Mouse (Mus musculus) MEL (cell line): ENCODE data around the gene Cacybp. TPM values are rescaled to one million over a fixed set of nuclear protein-coding genes. Genes with fewer than 3 reads are reported as not detected.

Experiments
- DNase-seq: peaks from one replicate; pipeline ENCODE4 v3.0.0; 2011; ENCODE audit warnings: low read depth, low spot score
- H3K27ac ChIP-seq: 2 replicates; pipeline ENCODE4 v1.5.1; 2012; ENCODE audit warnings: low read depth, mild to moderate bottlenecking, control low read depth, low read length, moderate library complexity; ENCODE audit not compliant: control insufficient read depth
- H3K27me3 ChIP-seq, 2 experiments: fragments of 150-350 bp in 1 of 2; sonication (generic) in 1 of 2; 2 replicates each; pipeline ENCODE4 v1.6.1; 2012; ENCODE audit warnings: low read length in 2 of 2, mild to moderate bottlenecking in 2 of 2, improper control_type of control experiment in 1 of 2, moderate library complexity in 1 of 2; ENCODE audit not compliant: insufficient read depth in 2 of 2, control insufficient read depth in 1 of 2
- H3K36me3 ChIP-seq, 2 experiments: 2 replicates each; pipeline ENCODE4 v1.6.1; 2012 to 2014; ENCODE audit warnings: low read length in 2 of 2, improper control_type of control experiment in 1 of 2, inconsistent platforms in 1 of 2, mild to moderate bottlenecking in 1 of 2; ENCODE audit not compliant: insufficient read depth in 2 of 2, control insufficient read depth in 1 of 2
- H3K4me1 ChIP-seq, 2 experiments: fragments of 150-350 bp in 1 of 2; sonication (generic) in 1 of 2; 2 replicates each; pipeline ENCODE4 v1.6.1; 2012; ENCODE audit warnings: low read length in 2 of 2, improper control_type of control experiment in 1 of 2, mild to moderate bottlenecking in 1 of 2; ENCODE audit not compliant: insufficient read depth in 2 of 2, control insufficient read depth in 1 of 2
- H3K4me3 ChIP-seq, 2 experiments: fragments of 150-350 bp in 1 of 2; sonication (generic) in 1 of 2; 2 replicates each; pipeline ENCODE4 v1.5.1; 2012; ENCODE audit warnings: low read depth in 2 of 2, low read length in 2 of 2, mild to moderate bottlenecking in 2 of 2, moderate library complexity in 2 of 2, control low read depth in 1 of 2, improper control_type of control experiment in 1 of 2; ENCODE audit not compliant: control insufficient read depth in 1 of 2, insufficient read depth in 1 of 2
- H3K79me2 ChIP-seq: 2 replicates; pipeline ENCODE4 v1.6.1; 2012; ENCODE audit warnings: mild to moderate bottlenecking, low read length, moderate library complexity; ENCODE audit not compliant: control insufficient read depth, poor library complexity, insufficient read depth
- H3K9ac ChIP-seq: 2 replicates; pipeline ENCODE4 v1.6.1; 2012; ENCODE audit warnings: low read depth, mild to moderate bottlenecking, control low read depth, low read length, moderate library complexity; ENCODE audit not compliant: control insufficient read depth, poor library complexity, severe bottlenecking
- H3K9me3 ChIP-seq: fragments of 150-350 bp; sonication (generic); replicated peaks from 2 replicates; pipeline ENCODE4 v1.6.1; 2012; ENCODE audit warnings: mild to moderate bottlenecking, low read length, improper control_type of control experiment, moderate library complexity; ENCODE audit not compliant: insufficient read depth
- CHD1 ChIP-seq: IDR thresholded peaks from 2 replicates; pipeline ENCODE4 v1.6.1; 2012; ENCODE audit warnings: low read depth, mild to moderate bottlenecking, inconsistent platforms, low read length, improper control_type of control experiment
- CHD2 ChIP-seq: IDR thresholded peaks from 2 replicates; pipeline ENCODE4 v1.6.1; 2011; ENCODE audit warnings: low read length, improper control_type of control experiment
- CTCF ChIP-seq, 3 experiments: IDR thresholded peaks in 2 of 3; conservative IDR thresholded peaks in 1 of 3; 2 replicates each; pipeline ENCODE4 v1.5.1; 2011 to 2012; ENCODE audit warnings: low read length in 3 of 3, low read depth in 2 of 3, mild to moderate bottlenecking in 2 of 3, improper control_type of control experiment in 1 of 3, inconsistent platforms in 1 of 3, mixed read lengths in 1 of 3, moderate library complexity in 1 of 3; ENCODE audit not compliant: control insufficient read depth in 1 of 3, insufficient read depth in 1 of 3, poor library complexity in 1 of 3, severe bottlenecking in 1 of 3
- E2F4 ChIP-seq: IDR thresholded peaks from 2 replicates; pipeline ENCODE4 v1.6.1; 2011; ENCODE audit warnings: low read depth, low read length, improper control_type of control experiment, borderline replicate concordance
- ELF1 ChIP-seq: IDR thresholded peaks from 2 replicates; pipeline ENCODE4 v1.6.1; 2014; ENCODE audit warnings: low read depth, mild to moderate bottlenecking, inconsistent platforms, low read length, improper control_type of control experiment, moderate library complexity
- EP300 ChIP-seq, 2 experiments: IDR thresholded peaks; 2 replicates each; pipeline ENCODE4 v1.6.1; 2011; ENCODE audit warnings: improper control_type of control experiment in 2 of 2, low read length in 2 of 2, low read depth in 1 of 2, mild to moderate bottlenecking in 1 of 2
- HCFC1 ChIP-seq: IDR thresholded peaks from 2 replicates; pipeline ENCODE4 v1.6.1; 2012; ENCODE audit warnings: low read depth, mild to moderate bottlenecking, inconsistent platforms, low read length, improper control_type of control experiment, moderate library complexity
- JUND ChIP-seq: IDR thresholded peaks from 2 replicates; pipeline ENCODE4 v1.6.1; 2011; ENCODE audit warnings: low read depth, mild to moderate bottlenecking, improper control_type of control experiment, low read length
- KAT2A ChIP-seq: conservative IDR thresholded peaks from 2 replicates; pipeline ENCODE4 v1.6.1; 2012; ENCODE audit warnings: low read depth, low read length, improper control_type of control experiment, inconsistent platforms
- MAX ChIP-seq: IDR thresholded peaks from 2 replicates; pipeline ENCODE4 v1.6.1; 2011; ENCODE audit warnings: low read length, improper control_type of control experiment
- MAZ ChIP-seq: IDR thresholded peaks from 2 replicates; pipeline ENCODE4 v1.6.1; 2012; ENCODE audit warnings: low read depth, mild to moderate bottlenecking, inconsistent platforms, low read length, improper control_type of control experiment
- MYB ChIP-seq: IDR thresholded peaks from 2 replicates; pipeline ENCODE4 v1.6.1; 2011; ENCODE audit warnings: mild to moderate bottlenecking, low read depth, low read length, improper control_type of control experiment
- NELFE ChIP-seq: IDR thresholded peaks from 2 replicates; pipeline ENCODE4 v1.6.1; 2011; ENCODE audit warnings: low read depth, low read length, improper control_type of control experiment
- NRF1 ChIP-seq: IDR thresholded peaks from 2 replicates; pipeline ENCODE4 v1.6.1; 2014; ENCODE audit warnings: low read depth, mild to moderate bottlenecking, inconsistent platforms, low read length, improper control_type of control experiment, moderate library complexity; ENCODE audit not compliant: poor library complexity, insufficient read depth, severe bottlenecking
- POLR2A ChIP-seq, 2 experiments: IDR thresholded peaks; 2 replicates each; pipeline ENCODE4 v1.6.1; 2011 to 2012; ENCODE audit warnings: low read length in 2 of 2, mild to moderate bottlenecking in 2 of 2, control low read depth in 1 of 2, improper control_type of control experiment in 1 of 2, low read depth in 1 of 2, moderate library complexity in 1 of 2; ENCODE audit not compliant: control insufficient read depth in 1 of 2, insufficient read depth in 1 of 2, poor library complexity in 1 of 2
- POLR2AphosphoS2 ChIP-seq: IDR thresholded peaks from 2 replicates; pipeline ENCODE4 v1.6.1; 2011; ENCODE audit warnings: low read length, improper control_type of control experiment
- POLR2AphosphoS5 ChIP-seq: IDR thresholded peaks from 2 replicates; pipeline ENCODE4 v1.6.1; 2012; ENCODE audit warnings: low read depth, borderline replicate concordance, mild to moderate bottlenecking, inconsistent platforms, low read length, moderate library complexity, mixed read lengths
- RCOR1 ChIP-seq: IDR thresholded peaks from 2 replicates; pipeline ENCODE4 v1.6.1; 2012; ENCODE audit warnings: low read depth, mild to moderate bottlenecking, inconsistent platforms, low read length, improper control_type of control experiment
- SMC3 ChIP-seq: IDR thresholded peaks from 2 replicates; pipeline ENCODE4 v1.6.1; 2011; ENCODE audit warnings: low read depth, low read length, improper control_type of control experiment
- TCF12 ChIP-seq: IDR thresholded peaks from 2 replicates; pipeline ENCODE4 v1.6.1; 2014; ENCODE audit warnings: low read depth, mild to moderate bottlenecking, inconsistent platforms, low read length, improper control_type of control experiment, moderate library complexity
- UBTF ChIP-seq: IDR thresholded peaks from 2 replicates; pipeline ENCODE4 v1.6.1; 2012; ENCODE audit warnings: low read depth, mild to moderate bottlenecking, inconsistent platforms, low read length, improper control_type of control experiment, moderate library complexity, borderline replicate concordance; ENCODE audit not compliant: insufficient read depth
- ZC3H11A ChIP-seq: IDR thresholded peaks from 2 replicates; pipeline ENCODE4 v1.6.1; 2012; ENCODE audit warnings: low read depth, mild to moderate bottlenecking, inconsistent platforms, low read length, improper control_type of control experiment
- ZKSCAN1 ChIP-seq: IDR thresholded peaks from 2 replicates; pipeline ENCODE4 v1.6.1; 2012; ENCODE audit warnings: low read depth, mild to moderate bottlenecking, inconsistent platforms, low read length, improper control_type of control experiment, moderate library complexity
- polyA plus RNA-seq, 2 experiments: library from polyadenylated mRNA; stranded (reverse) in 1 of 2; unstranded in 1 of 2; fragments of >175 nt in 1 of 2; fragments of >200 nt in 1 of 2; gene quantifications; 2 replicates each; pipeline versions ENCODE4 v1.2.1 to v1.2.4; 2012; ENCODE audit warnings: low replicate concordance in 2 of 2, low read depth in 1 of 2; ENCODE audit not compliant: insufficient read length in 2 of 2, insufficient read depth in 1 of 2, missing spikeins in 1 of 2
- total RNA-seq: library from RNA; depleted of rRNA; stranded (reverse); fragments of 300-350 nt; gene quantifications from 2 replicates; pipeline ENCODE4 v1.2.3, GENCODE M21; 2012

Cacybp gene
- total and polyA plus RNA-seq, 3 experiments, result 80.7 to 181 TPM; not detected in 1

DNA sequence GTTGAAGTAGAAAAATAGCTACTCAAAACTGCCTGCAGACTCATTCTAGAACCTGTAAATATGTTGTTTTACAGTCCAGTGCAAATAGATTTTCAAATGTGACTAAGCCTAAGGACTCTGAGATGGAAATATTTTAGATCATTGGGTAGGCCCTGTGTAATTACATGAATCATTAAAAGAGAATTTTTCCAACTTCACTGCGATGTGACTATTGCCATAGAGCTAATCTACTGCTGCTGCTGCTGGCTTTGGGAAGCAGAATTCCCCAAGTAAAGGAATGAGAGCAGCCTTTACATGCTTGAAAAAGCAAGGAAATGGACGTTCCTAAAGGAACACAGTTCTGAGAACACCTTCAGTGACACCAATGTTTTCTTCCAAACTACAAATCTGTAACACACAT, 49.2 kb upstream of the Cacybp start:
- Histone ChIP-seq H3K36me3 (peaks cover 0 to 8% of the 10 kb centered on the region in 2 experiments; a peak in 2 of 4 replicates), H3K9ac (no peak overlapping the region)
- no peak for DNase-seq

GRCm38 (mm10) chr1:160260605-160261004, 47.9 kb upstream of the Cacybp start:
- peaks cover 6% of the 10 kb centered on the region in 2 experiments; a peak in 3 of 4 replicates for H3K4me1 ChIP-seq
- H3K27me3 ChIP-seq, result no peaks in the 10 kb centered on the region
- DNase-seq, result no peak

More for the DNA sequence above, 49.2 kb upstream of the Cacybp start:
- H3K27me3 ChIP-seq, result no peaks in the 10 kb centered on the region
- no peak for TF ChIP-seq MYB
- TF ChIP-seq MAX, result no peak
- TF ChIP-seq E2F4, result no peak
- TF ChIP-seq EP300 (IDR thresholded peaks at IDR 0.05; ENCODE audit: low read depth in 1 of 2, low read length in 2 of 2), result no peak
- TF ChIP-seq POLR2AphosphoS2, result no peak
- no peak for TF ChIP-seq ZKSCAN1
- TF ChIP-seq NRF1, result no peak
- TF ChIP-seq CHD2, result no peak
- TF ChIP-seq UBTF, result no peak
- TF ChIP-seq HCFC1, result no peak
- TF ChIP-seq MAZ, result no peak
- no peak for TF ChIP-seq POLR2AphosphoS5
- TF ChIP-seq ZC3H11A, result no peak
- no peak for TF ChIP-seq ELF1
- no peak for TF ChIP-seq TCF12
- TF ChIP-seq SMC3, result no peak
- no peak for TF ChIP-seq POLR2A (IDR thresholded peaks at IDR 0.05; ENCODE audit: control insufficient read depth in 1 of 2, insufficient read depth in 1 of 2, low read depth in 1 of 2, low read length in 2 of 2, poor library complexity in 1 of 2)
- no peak overlapping the region for H3K27ac ChIP-seq
- H3K4me3 ChIP-seq, result no peak overlapping the region
- no peaks in the 10 kb centered on the region; the same call in 1 of the 2 replicates for H3K79me2 ChIP-seq
- H3K4me1 ChIP-seq, result peaks cover 6% of the 10 kb centered on the region in 2 experiments; a peak in 3 of 4 replicates
- H3K9me3 ChIP-seq, result no peaks in the 10 kb centered on the region

More at GRCm38 (mm10) chr1:160260605-160261004, 47.9 kb upstream of the Cacybp start:
- Histone ChIP-seq H3K27ac (no peak overlapping the region), H3K9ac (no peak overlapping the region), H3K36me3 (peaks cover 0 to 8% of the 10 kb centered on the region in 2 experiments; a peak in 2 of 4 replicates), H3K4me3 (no peak overlapping the region), H3K9me3 (no peaks in the 10 kb centered on the region), H3K79me2 (no peaks in the 10 kb centered on the region; the same call in 1 of the 2 replicates)
- no peak for TF ChIP-seq MAX
- no peak for TF ChIP-seq UBTF
- no peak for TF ChIP-seq JUND
- no peak for TF ChIP-seq CTCF (IDR thresholded peaks at IDR 0.05 in 2 of 3, conservative IDR thresholded peaks at IDR 0.05 in 1 of 3; ENCODE audit: control insufficient read depth in 1 of 3, insufficient read depth in 1 of 3, low read depth in 2 of 3, low read length in 3 of 3, poor library complexity in 1 of 3, severe bottlenecking in 1 of 3)
- no peak for TF ChIP-seq KAT2A
- no peak for TF ChIP-seq NRF1
- TF ChIP-seq EP300 (IDR thresholded peaks at IDR 0.05; ENCODE audit: low read depth in 1 of 2, low read length in 2 of 2), result no peak
- no peak for TF ChIP-seq MYB
- TF ChIP-seq NELFE, result no peak
- TF ChIP-seq MAZ, result no peak
- no peak for TF ChIP-seq ZKSCAN1
- no peak for TF ChIP-seq RCOR1
- no peak for TF ChIP-seq CHD1
- no peak for TF ChIP-seq SMC3
